Mouse (Mus musculus) intestine, embryonic 16.5 days (tissue): ENCODE data around the gene Ubr1. TPM values are rescaled to one million over a fixed set of nuclear protein-coding genes. Genes with fewer than 3 reads are reported as not detected.

Experiments used
- ATAC-seq: fragments of 200-750 bp; cut with Nextera tagmentation; 2 replicates; pipeline ENCODE4 v1.8.0; 2017; ENCODE audit warnings: moderate TSS enrichment, moderate library complexity
- H3K27ac ChIP-seq: fragments of 300-500 bp; sonication (generic); 2 replicates; pipeline ENCODE4 v1.5.1; 2014; ENCODE audit warnings: mild to moderate bottlenecking, low read length
- H3K27me3 ChIP-seq: fragments of 300-500 bp; sonication (generic); replicated peaks from 2 replicates; pipeline ENCODE4 v1.6.1; 2014; ENCODE audit warnings: low read length, control low read depth, mixed read lengths; ENCODE audit not compliant: control insufficient read depth, insufficient read depth
- H3K36me3 ChIP-seq: fragments of 300-500 bp; sonication (generic); 2 replicates; pipeline ENCODE4 v1.6.1; 2014; ENCODE audit warnings: low read length, control low read depth; ENCODE audit not compliant: control insufficient read depth, insufficient read depth
- H3K4me1 ChIP-seq: fragments of 300-500 bp; sonication (generic); 2 replicates; pipeline ENCODE4 v1.6.1; 2014; ENCODE audit warnings: low read length, control low read depth, mixed read lengths; ENCODE audit not compliant: control insufficient read depth, insufficient read depth
- H3K4me2 ChIP-seq: fragments of 300-500 bp; sonication (generic); 2 replicates; pipeline ENCODE4 v1.6.1; 2014; ENCODE audit warnings: low read depth, low read length, control low read depth
- H3K4me3 ChIP-seq: fragments of 300-500 bp; sonication (generic); 2 replicates; pipeline ENCODE4 v1.5.1; 2014; ENCODE audit warnings: mild to moderate bottlenecking, low read length
- H3K9ac ChIP-seq: fragments of 300-500 bp; sonication (generic); 2 replicates; pipeline ENCODE4 v1.6.1; 2014; ENCODE audit warnings: low read depth, low read length
- H3K9me3 ChIP-seq: fragments of 300-500 bp; sonication (generic); 2 replicates; pipeline ENCODE4 v1.6.1; 2016; ENCODE audit warnings: low read length, control low read depth; ENCODE audit not compliant: control insufficient read depth
- WGBS: fragments of 180-500 bp; shearing (Covaris S2); extraction: QIAGEN DNeasy Blood & Tissue Kit; methylation state at CpG from one replicate; pipeline ENCODE4 v1.1.7; 2014; 5-methylcytosine and 5-hydroxymethylcytosine counted together
- microRNA-seq: library from miRNA; unstranded; fragments of <30 nt; microRNA quantifications from one replicate; pipeline ENCODE4, GENCODE M21; 2016
- polyA plus RNA-seq: library from polyadenylated mRNA; unstranded; fragments of >200 nt; fragmentation: Nextera tagmentation; extraction: Ambion mirVana; gene quantifications from 2 replicates; pipeline ENCODE4 v1.2.1, GENCODE M21; 2015

Ubr1 gene
- polyA plus RNA-seq, 1 experiment from 2014 or later: 16.2 TPM

DNA sequence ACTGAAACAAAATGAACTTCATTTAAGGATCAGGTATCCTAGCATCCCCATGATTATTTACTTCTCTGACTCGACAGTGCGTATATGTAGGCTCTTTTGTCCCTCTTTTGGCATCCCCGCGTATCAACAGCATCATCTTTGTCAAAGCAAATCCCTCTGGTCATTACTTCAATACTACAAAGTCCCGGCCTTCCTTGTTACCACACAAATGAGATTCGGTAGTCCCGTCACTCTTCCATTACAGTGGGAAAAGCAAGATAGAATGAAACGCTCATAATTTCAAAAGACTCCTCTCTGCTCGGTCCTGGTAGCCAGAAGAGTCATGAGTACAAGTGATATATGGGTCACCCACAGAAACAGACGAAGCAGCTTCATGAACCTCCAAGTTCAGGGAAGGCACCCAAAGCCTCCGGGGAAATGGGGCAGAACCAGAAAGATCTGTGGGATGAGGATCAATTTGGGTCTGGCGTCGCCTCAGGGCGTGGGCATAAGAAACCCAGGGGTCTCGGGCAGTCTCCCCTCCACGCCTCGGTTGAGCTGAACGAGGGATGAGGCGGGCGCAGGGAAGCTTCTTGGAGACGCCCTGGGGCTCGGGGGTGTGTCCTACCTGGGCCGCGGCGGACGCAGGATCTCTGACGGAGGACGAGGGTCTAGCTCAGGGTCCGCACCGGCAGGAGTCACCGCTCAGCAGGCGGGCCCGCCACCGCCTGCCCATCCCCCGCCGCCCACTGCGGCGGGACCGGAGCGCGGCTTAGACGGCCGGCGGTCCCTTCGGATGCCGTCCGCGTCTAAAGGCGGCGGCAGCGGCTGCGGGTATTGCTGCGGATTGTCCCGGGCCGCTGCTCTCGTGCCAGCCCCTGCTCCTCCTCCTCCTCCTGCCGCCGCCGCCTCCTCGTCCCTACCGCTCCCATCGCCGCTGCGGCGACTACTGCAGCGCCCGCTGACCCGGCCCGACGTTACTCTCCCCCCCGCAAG is 120.8 kb downstream of the Ubr1 start, which contains the start of gene Cdan1:
Gene Cdan1 (minus strand): TSS at position 680 of the 975 bp plus-strand sequence.
- Histone ChIP-seq H3K4me3 (peak within 1 kb of the TSS; percentile 94), H3K27me3 (no peaks in the 10 kb centered on the region), H3K4me2 (peak within 1 kb of the TSS; percentile 92), H3K36me3 (no peaks in the 10 kb centered on the region), H3K9ac (peak within 1 kb of the TSS; percentile 80), H3K9me3 (no peaks in the 10 kb centered on the region), H3K27ac (peak within 1 kb of the TSS; percentile 61), H3K4me1 (peaks cover 6% of the 10 kb centered on the region; the same call in 1 of the 2 replicates)
- under 1% methylated on average over 68 of the region's 71 CpGs for WGBS
- ATAC-seq: peak; percentile 77

DNA sequence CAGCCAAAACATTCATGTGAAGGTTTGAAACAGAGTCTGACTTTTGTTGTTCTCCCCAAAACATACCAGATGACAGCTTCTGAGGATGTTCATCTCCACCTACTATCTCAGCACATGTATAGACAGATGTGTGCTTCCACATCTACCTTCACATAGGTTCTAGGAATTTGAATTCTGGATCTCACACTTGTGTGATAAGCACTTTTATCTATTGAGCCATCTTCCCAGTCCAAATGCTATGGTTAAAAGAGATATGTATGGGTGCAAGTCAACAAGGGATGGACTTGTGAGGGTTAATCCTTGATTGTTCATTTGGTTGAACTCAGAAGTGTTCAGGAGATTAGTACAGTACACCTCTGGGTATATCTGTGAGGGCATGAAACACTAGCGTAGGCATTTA is 125.2 kb downstream of the Ubr1 start:
- no peak overlapping the region for H3K9ac ChIP-seq
- WGBS: 97% methylated on average over 1 of the region's 1 CpGs
- no peak for ATAC-seq
- H3K27ac ChIP-seq: no peak overlapping the region
- H3K4me1 ChIP-seq: peaks cover 6% of the 10 kb centered on the region; the same call in 1 of the 2 replicates
- H3K27me3 ChIP-seq: no peaks in the 10 kb centered on the region
- no peak overlapping the region for H3K4me2 ChIP-seq
- H3K4me3 ChIP-seq: no peak overlapping the region
- H3K9me3 ChIP-seq: no peaks in the 10 kb centered on the region
- no peaks in the 10 kb centered on the region for H3K36me3 ChIP-seq

GRCm38 (mm10) chr2:120843990-120844389 is 126.5 kb downstream of the Ubr1 start:
- ATAC-seq: no peak
- Histone ChIP-seq H3K4me3 (no peak overlapping the region), H3K36me3 (no peaks in the 10 kb centered on the region), H3K27me3 (no peaks in the 10 kb centered on the region), H3K27ac (no peak overlapping the region), H3K9me3 (no peaks in the 10 kb centered on the region), H3K4me2 (no peak overlapping the region), H3K9ac (no peak overlapping the region), H3K4me1 (no peaks in the 10 kb centered on the region)
- 62% methylated on average over 4 of the region's 4 CpGs for WGBS

- no peaks in the 10 kb centered on the region for H3K36me3 ChIP-seq
- no peaks in the 10 kb centered on the region for H3K4me1 ChIP-seq
- H3K4me3 ChIP-seq: no peak overlapping the region
- H3K9me3 ChIP-seq: no peaks in the 10 kb centered on the region
- no peak for ATAC-seq
- no peak overlapping the region for H3K4me2 ChIP-seq
- 88% methylated on average over 1 of the region's 1 CpGs for WGBS
- no peak overlapping the region for H3K27ac ChIP-seq
- H3K9ac ChIP-seq: no peak overlapping the region
- no peaks in the 10 kb centered on the region for H3K27me3 ChIP-seq
Measured at GRCm38 (mm10) chr2:120841211-120841610, 129.3 kb downstream of the Ubr1 start.

DNA sequence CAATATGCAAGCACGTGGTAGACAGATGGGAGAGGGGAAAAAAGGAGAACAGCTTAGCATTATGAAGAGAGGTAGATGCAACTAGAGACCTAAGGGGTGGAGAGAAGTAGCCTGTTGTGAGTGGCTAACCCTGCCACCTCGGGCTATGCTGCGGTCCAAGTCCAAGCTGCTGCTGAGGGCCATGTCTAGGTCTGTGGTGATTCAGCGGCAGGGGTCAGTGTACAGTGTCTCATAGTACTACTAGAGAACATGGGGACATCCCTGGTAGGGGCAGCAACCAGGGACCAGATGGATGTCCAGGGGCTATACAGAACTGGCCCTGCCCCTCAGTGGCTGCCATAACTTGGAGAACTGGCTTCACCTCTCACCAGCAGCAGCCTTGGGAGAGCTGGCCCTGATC is 135.3 kb downstream of the Ubr1 start:
- Histone ChIP-seq H3K4me3 (no peak overlapping the region), H3K4me2 (no peak overlapping the region), H3K36me3 (no peaks in the 10 kb centered on the region), H3K9me3 (no peaks in the 10 kb centered on the region), H3K27ac (no peak overlapping the region), H3K4me1 (no peaks in the 10 kb centered on the region), H3K9ac (no peak overlapping the region), H3K27me3 (no peaks in the 10 kb centered on the region)
- WGBS: 91% methylated on average over 4 of the region's 4 CpGs
- ATAC-seq: no peak

DNA sequence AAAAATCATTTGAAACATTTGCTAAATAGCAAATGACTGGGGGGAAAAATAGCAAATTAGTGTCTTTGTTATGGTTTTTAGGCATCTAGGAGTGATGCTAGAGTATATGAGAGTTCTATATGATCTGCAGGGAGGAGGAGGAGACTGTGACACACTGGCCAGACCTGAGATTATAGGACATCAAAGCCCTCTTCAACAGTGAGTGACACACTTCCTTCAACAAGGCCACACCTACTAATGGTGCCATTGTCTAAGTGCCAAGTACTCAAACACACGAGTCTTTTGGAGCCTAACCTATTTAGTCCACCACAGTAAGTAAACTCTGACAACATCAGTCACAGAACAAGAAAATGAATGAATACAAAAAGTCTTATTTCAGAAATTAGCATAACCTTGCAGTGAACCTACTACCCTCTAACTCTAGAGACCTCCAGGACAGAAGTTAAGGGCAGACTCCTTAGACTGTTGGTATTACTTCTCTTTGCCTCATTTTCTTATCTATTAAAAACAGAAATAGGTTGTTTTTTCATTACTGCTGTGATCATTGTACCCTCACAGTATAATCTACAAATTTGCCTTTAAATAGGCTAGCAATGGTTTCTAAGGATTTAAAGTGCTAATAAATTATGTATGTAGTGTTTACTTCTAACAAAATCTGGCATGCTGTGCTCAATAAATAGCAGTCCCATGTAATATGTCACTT is 143.4 kb downstream of the Ubr1 start:
- 40% methylated on average over 1 of the region's 1 CpGs for WGBS
- H3K9ac ChIP-seq: no peak overlapping the region
- H3K4me2 ChIP-seq: no peak overlapping the region
- no peak overlapping the region for H3K27ac ChIP-seq
- H3K27me3 ChIP-seq: no peaks in the 10 kb centered on the region
- no peaks in the 10 kb centered on the region for H3K9me3 ChIP-seq
- ATAC-seq: no peak
- H3K4me3 ChIP-seq: no peak overlapping the region
- no peaks in the 10 kb centered on the region for H3K36me3 ChIP-seq
- no peaks in the 10 kb centered on the region for H3K4me1 ChIP-seq

Small RNA genes within 50 kb of the gene (microRNA-seq; reads per million reads assigned to microRNA genes)
- gene Gm44325: not detected

Other genes starting within 250 kb of the Ubr1 start
- 3.6 and 4.1 TPM in 2 replicates for gene Cdan1, start 120.6 kb downstream of the Ubr1 start, polyA plus RNA-seq
- gene Ttbk2, start 120.1 kb downstream of the Ubr1 start, polyA plus RNA-seq: 1.4 and 1.6 TPM in 2 replicates
- gene Tmem62, start 6.3 kb upstream of the Ubr1 start, polyA plus RNA-seq: 4.1 and 4.3 TPM in 2 replicates
- 34.5 and 34.6 TPM in 2 replicates for gene Ccndbp1, start 37.7 kb upstream of the Ubr1 start, polyA plus RNA-seq
- 1.5 and 3.4 TPM in 2 replicates for gene Epb42, start 66.4 kb upstream of the Ubr1 start, polyA plus RNA-seq
- gene Tgm5, start 115.1 kb upstream of the Ubr1 start, polyA plus RNA-seq: not detected in 2 replicates
- 0.16 and 0.17 TPM in 2 replicates for gene Tgm7, start 139.1 kb upstream of the Ubr1 start, polyA plus RNA-seq
- 16.7 and 17.4 TPM in 2 replicates for gene Adal, start 169.7 kb upstream of the Ubr1 start, polyA plus RNA-seq
- gene Lcmt2, start 169.9 kb upstream of the Ubr1 start, polyA plus RNA-seq: 19.3 and 19.8 TPM in 2 replicates
- gene Tubgcp4, start 199.9 kb upstream of the Ubr1 start, polyA plus RNA-seq: 31.8 and 37.2 TPM in 2 replicates
- gene Zscan29, start 200.4 kb upstream of the Ubr1 start, polyA plus RNA-seq: 8.3 and 8.6 TPM in 2 replicates